Mouse (Mus musculus): ENCODE measurements around the gene Galr3. TPM values are rescaled to one million over a fixed set of nuclear protein-coding genes. Genes with fewer than 3 reads are reported as not detected.
A peak's percentile ranks its signal among the peaks of the same experiment; 100 is the strongest.

Gene Galr3
- polyA plus RNA-seq, 1 experiment from 2014 or later: not detected

- peak within 1 kb of the TSS; percentile 94 for H3K4me3 ChIP-seq
- under 1% methylated on average over 80 of the region's 80 CpGs for WGBS
- H3K4me1 ChIP-seq: peaks cover 24% of the 10 kb centered on the region
- H3K9ac ChIP-seq (replicated peaks): peak within 1 kb of the TSS; percentile 88
- H3K27me3 ChIP-seq: no peaks in the 10 kb centered on the region
- H3K36me3 ChIP-seq: peaks cover 28% of the 10 kb centered on the region
- peak within 1 kb of the TSS; percentile 80 for H3K27ac ChIP-seq (replicated peaks)
- H3K4me2 ChIP-seq (replicated peaks): peak within 1 kb of the TSS; percentile 81
- ATAC-seq (replicated peaks): peak; percentile 100
- no peaks in the 10 kb centered on the region for H3K9me3 ChIP-seq
These were observed 20.9 kb downstream of the Galr3 start, which contains the start of gene Ankrd54 for GRCm38 (mm10) chr15:79062376-79063159. TSS of gene Ankrd54 (minus strand) at chr15:79062893.

GRCm38 (mm10) chr15:79063160-79063740 is 21.6 kb downstream of the Galr3 start:
- WGBS: 11% methylated on average over 14 of the region's 14 CpGs
- peak overlapping the region; percentile 32 for H3K9ac ChIP-seq (replicated peaks)
- peak; percentile 0; the same call in 1 of the 2 replicates for ATAC-seq (replicated peaks)
- H3K36me3 ChIP-seq: peaks cover 22% of the 10 kb centered on the region
- peak overlapping the region; percentile 94 for H3K4me3 ChIP-seq
- H3K4me1 ChIP-seq: peaks cover 24% of the 10 kb centered on the region
- no peaks in the 10 kb centered on the region for H3K27me3 ChIP-seq
- H3K27ac ChIP-seq (replicated peaks): peak overlapping the region; percentile 66
- peak overlapping the region; percentile 57 for H3K4me2 ChIP-seq (replicated peaks)
- H3K9me3 ChIP-seq: no peaks in the 10 kb centered on the region

- Histone ChIP-seq H3K36me3 (peaks cover 7% of the 10 kb centered on the region), H3K9ac (replicated peaks) (no peak overlapping the region), H3K27me3 (no peaks in the 10 kb centered on the region), H3K4me2 (replicated peaks) (no peak overlapping the region), H3K27ac (replicated peaks) (no peak overlapping the region), H3K9me3 (no peaks in the 10 kb centered on the region), H3K4me1 (peaks cover 24% of the 10 kb centered on the region), H3K4me3 (no peak overlapping the region)
- 76% methylated on average over 8 of the region's 8 CpGs for WGBS
- no peak for ATAC-seq (replicated peaks)
These were observed 23.5 kb downstream of the Galr3 start for GRCm38 (mm10) chr15:79065086-79065770.

GRCm38 (mm10) chr15:79066276-79066675 is 24.6 kb downstream of the Galr3 start:
- Histone ChIP-seq H3K27ac (replicated peaks) (no peak overlapping the region), H3K9me3 (no peaks in the 10 kb centered on the region), H3K27me3 (no peaks in the 10 kb centered on the region), H3K36me3 (no peaks in the 10 kb centered on the region), H3K9ac (replicated peaks) (no peak overlapping the region), H3K4me2 (replicated peaks) (no peak overlapping the region), H3K4me3 (no peak overlapping the region), H3K4me1 (peaks cover 14% of the 10 kb centered on the region)
- whole genome bisulfite sequencing: 43% methylated on average over 2 of the region's 2 CpGs
- ATAC-seq (replicated peaks): no peak

GRCm38 (mm10) chr15:79067631-79068030 is 25.9 kb downstream of the Galr3 start:
- H3K4me3 ChIP-seq: no peak overlapping the region
- no peak for ATAC-seq (replicated peaks)
- 83% methylated on average over 3 of the region's 3 CpGs for WGBS
- no peaks in the 10 kb centered on the region for H3K36me3 ChIP-seq
- H3K9me3 ChIP-seq: no peaks in the 10 kb centered on the region
- H3K27ac ChIP-seq (replicated peaks): no peak overlapping the region
- no peak overlapping the region for H3K9ac ChIP-seq (replicated peaks)
- no peaks in the 10 kb centered on the region for H3K27me3 ChIP-seq
- H3K4me1 ChIP-seq: peaks cover 5% of the 10 kb centered on the region
- no peak overlapping the region for H3K4me2 ChIP-seq (replicated peaks)

- Histone ChIP-seq H3K9ac (replicated peaks) (no peak overlapping the region), H3K4me3 (no peak overlapping the region), H3K27ac (replicated peaks) (no peak overlapping the region), H3K4me1 (peaks cover 3% of the 10 kb centered on the region), H3K27me3 (no peaks in the 10 kb centered on the region), H3K36me3 (no peaks in the 10 kb centered on the region), H3K9me3 (no peaks in the 10 kb centered on the region), H3K4me2 (replicated peaks) (no peak overlapping the region)
- no peak for ATAC-seq (replicated peaks)
- WGBS: 79% methylated on average over 3 of the region's 3 CpGs
These were observed 26.7 kb downstream of the Galr3 start for GRCm38 (mm10) chr15:79068416-79068815.

GRCm38 (mm10) chr15:79071117-79072039 is 29.7 kb downstream of the Galr3 start:
- H3K36me3 ChIP-seq: peaks cover under 1% of the 10 kb centered on the region; the same call in 1 of the 2 replicates
- peaks cover 16% of the 10 kb centered on the region for H3K4me1 ChIP-seq
- ATAC-seq (replicated peaks): no peak
- no peak overlapping the region for H3K27ac ChIP-seq (replicated peaks)
- H3K27me3 ChIP-seq: no peaks in the 10 kb centered on the region
- no peak overlapping the region for H3K4me3 ChIP-seq
- no peak overlapping the region for H3K4me2 ChIP-seq (replicated peaks)
- no peak overlapping the region for H3K9ac ChIP-seq (replicated peaks)
- H3K9me3 ChIP-seq: no peaks in the 10 kb centered on the region
- 72% methylated on average over 5 of the region's 5 CpGs for WGBS

DNA sequence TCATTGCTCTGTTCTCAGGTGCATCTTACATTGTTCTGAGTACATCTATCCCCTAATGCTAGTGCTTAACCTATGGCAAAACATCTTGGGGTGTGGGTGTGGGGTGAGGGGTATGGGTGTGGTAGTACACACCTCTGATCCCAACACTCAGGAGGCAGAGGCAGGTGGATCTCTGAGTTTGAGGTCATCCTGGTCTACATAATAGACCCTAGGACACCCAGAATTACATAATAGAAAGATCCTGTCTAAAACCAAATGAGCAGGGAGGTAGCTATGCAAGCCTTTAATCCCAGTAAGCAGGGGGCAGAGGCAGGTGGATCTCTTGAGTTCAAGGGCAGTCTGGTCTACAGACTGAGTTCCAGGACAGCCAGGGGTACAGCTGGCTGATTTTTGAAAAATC is 32.1 kb downstream of the Galr3 start:
- no peak overlapping the region for H3K4me2 ChIP-seq (replicated peaks)
- ATAC-seq (replicated peaks): no peak
- peaks cover 23% of the 10 kb centered on the region for H3K4me1 ChIP-seq
- H3K9me3 ChIP-seq: no peaks in the 10 kb centered on the region
- H3K27ac ChIP-seq (replicated peaks): no peak overlapping the region
- no peak overlapping the region for H3K9ac ChIP-seq (replicated peaks)
- H3K27me3 ChIP-seq: no peaks in the 10 kb centered on the region
- H3K4me3 ChIP-seq: no peak overlapping the region
- H3K36me3 ChIP-seq: peaks cover 24% of the 10 kb centered on the region

DNA sequence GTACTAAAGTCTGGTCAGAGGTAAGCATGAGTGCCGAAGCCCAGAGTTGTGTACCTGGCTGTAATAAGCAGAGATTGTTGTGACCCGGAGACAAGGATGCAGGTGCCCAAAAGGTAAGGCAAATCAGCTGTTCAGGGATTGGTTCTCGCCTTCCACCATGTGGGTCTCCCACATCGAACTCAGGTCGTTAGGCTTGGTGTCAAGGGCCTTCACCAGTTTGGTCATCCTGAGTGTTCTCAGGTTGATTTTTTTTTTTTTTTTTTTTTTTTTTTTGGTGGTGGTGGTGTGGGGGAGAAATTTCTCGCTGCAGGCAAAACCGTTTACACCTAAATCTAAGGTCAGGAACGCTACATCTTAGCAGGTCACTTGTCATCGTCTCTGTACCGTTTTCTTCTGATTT is 32.8 kb downstream of the Galr3 start:
- no peak for ATAC-seq (replicated peaks)
- WGBS: 38% methylated on average over 10 of the region's 10 CpGs
- Histone ChIP-seq H3K4me1 (peaks cover 23% of the 10 kb centered on the region), H3K4me3 (peak overlapping the region; percentile 87), H3K27ac (replicated peaks) (peak overlapping the region; percentile 83), H3K9ac (replicated peaks) (peak overlapping the region; percentile 86), H3K9me3 (no peaks in the 10 kb centered on the region), H3K4me2 (replicated peaks) (peak overlapping the region; percentile 61), H3K36me3 (peaks cover 31% of the 10 kb centered on the region), H3K27me3 (no peaks in the 10 kb centered on the region)

DNA sequence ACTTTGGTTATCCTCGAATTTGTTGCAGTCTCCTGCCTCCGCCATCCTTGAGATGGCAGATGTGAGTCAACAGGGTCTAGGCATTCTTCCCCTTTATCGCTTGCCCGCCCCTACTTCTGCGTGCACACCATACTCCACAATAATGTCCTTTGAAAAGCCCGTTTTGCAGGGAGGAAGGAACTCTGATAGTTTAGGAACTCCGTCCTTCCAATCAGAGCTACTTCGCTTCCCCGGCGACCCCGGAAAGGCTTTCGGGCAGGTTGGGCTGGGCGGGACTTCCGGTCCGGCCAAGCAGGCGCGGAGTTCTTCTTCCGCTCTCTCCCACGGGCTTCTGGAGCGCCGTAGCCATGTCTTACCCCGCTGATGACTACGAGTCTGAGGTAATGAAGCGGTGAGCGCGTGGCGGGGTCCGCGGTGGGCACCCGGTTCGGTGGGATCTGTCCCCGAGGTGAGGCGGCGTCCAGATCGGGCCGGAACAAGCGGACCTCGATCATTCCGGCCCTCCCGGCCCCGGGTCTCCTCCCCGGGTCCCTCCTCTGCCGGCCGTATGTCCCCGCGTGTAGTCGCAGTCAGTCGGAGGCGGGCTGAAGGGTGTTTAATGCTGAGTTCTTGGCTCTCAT is 33.3 kb downstream of the Galr3 start, which contains the start of gene Eif3l:
Gene Eif3l (plus strand): TSS at position 267 of the 620 bp plus-strand sequence.
- under 1% methylated on average over 49 of the region's 49 CpGs for WGBS
- ATAC-seq (replicated peaks): peak; percentile 95
- Histone ChIP-seq H3K27ac (replicated peaks) (peak within 1 kb of the TSS; percentile 83), H3K4me3 (peak within 1 kb of the TSS; percentile 87), H3K4me1 (peaks cover 23% of the 10 kb centered on the region), H3K9me3 (no peaks in the 10 kb centered on the region), H3K9ac (replicated peaks) (peak within 1 kb of the TSS; percentile 86), H3K4me2 (replicated peaks) (peak within 1 kb of the TSS; percentile 61), H3K36me3 (peaks cover 37% of the 10 kb centered on the region), H3K27me3 (no peaks in the 10 kb centered on the region)
